Mouse (Mus musculus) ES-Bruce4 (cell line): ENCODE results near the gene Nfkbiz. TPM values are rescaled to one million over a fixed set of nuclear protein-coding genes. Genes with fewer than 3 reads are reported as not detected.
"Not testable (repeated sequence)": the region's sequence is repeated elsewhere in the genome, so short reads cannot be mapped to it uniquely, and the experiment has no call there.

Experiments used
- H3K27ac ChIP-seq: 2 replicates; pipeline ENCODE4 v1.5.1; 2012; ENCODE audit warnings: low read length, inconsistent platforms; ENCODE audit not compliant: insufficient read depth
- H3K27me3 ChIP-seq: 2 replicates; pipeline ENCODE4 v1.6.1; 2012; ENCODE audit warnings: mild to moderate bottlenecking, low read length, inconsistent platforms; ENCODE audit not compliant: control insufficient read depth, poor library complexity, insufficient read depth, severe bottlenecking
- H3K36me3 ChIP-seq: 2 replicates; pipeline ENCODE4 v1.6.1; 2012; ENCODE audit warnings: inconsistent platforms, mild to moderate bottlenecking, low read length, moderate library complexity; ENCODE audit not compliant: control insufficient read depth, poor library complexity, insufficient read depth, severe bottlenecking
- H3K4me1 ChIP-seq: one replicate; pipeline ENCODE4 v1.8.1; 2011; ENCODE audit warnings: low read length; ENCODE audit not compliant: control insufficient read depth, insufficient read depth
- H3K4me3 ChIP-seq: 2 replicates; pipeline ENCODE4 v1.5.1; 2011; ENCODE audit warnings: low read depth, mild to moderate bottlenecking, low read length
- H3K9ac ChIP-seq: 2 replicates; pipeline ENCODE4 v1.6.1; 2012; ENCODE audit warnings: low read depth, mild to moderate bottlenecking, inconsistent platforms; ENCODE audit not compliant: poor library complexity, severe bottlenecking
- H3K9me3 ChIP-seq: replicated peaks from 2 replicates; pipeline ENCODE4 v1.6.1; 2012; ENCODE audit warnings: mild to moderate bottlenecking, low read length, inconsistent platforms; ENCODE audit not compliant: control insufficient read depth, poor library complexity, insufficient read depth, severe bottlenecking
- CTCF ChIP-seq: IDR thresholded peaks from one replicate; pipeline ENCODE4 v1.8.1; 2011; ENCODE audit warnings: low read depth, low read length
- EP300 ChIP-seq: IDR thresholded peaks from 2 replicates; pipeline ENCODE4 v1.6.1; 2011; ENCODE audit warnings: low read depth, low read length; ENCODE audit not compliant: insufficient read depth
- POLR2A ChIP-seq: IDR thresholded peaks from one replicate; pipeline ENCODE4 v1.8.1; 2011; ENCODE audit warnings: low read length; ENCODE audit not compliant: insufficient read depth
- polyA plus RNA-seq: library from polyadenylated mRNA; stranded (reverse); fragments of >200 nt; gene quantifications from 2 replicates; pipeline ENCODE4 v1.2.4, GENCODE M21; 2011; ENCODE audit warnings: low read depth; ENCODE audit not compliant: missing spikeins, insufficient read depth, insufficient read length

The Nfkbiz gene
- polyA plus RNA-seq, 1 experiment, result 6.0 TPM

- H3K9ac ChIP-seq, result no peak overlapping the region
- H3K4me1 ChIP-seq, result no peaks in the 10 kb centered on the region
- H3K27me3 ChIP-seq, result no peaks in the 10 kb centered on the region
- H3K36me3 ChIP-seq, result no peaks in the 10 kb centered on the region
- H3K9me3 ChIP-seq, result no peaks in the 10 kb centered on the region
- H3K4me3 ChIP-seq, result no peak overlapping the region
- TF ChIP-seq EP300 (no peak), POLR2A (no peak)
- H3K27ac ChIP-seq, result no peak overlapping the region
These were observed 22.4 kb upstream of the Nfkbiz start for GRCm38 (mm10) chr16:55861104-55861503.

DNA sequence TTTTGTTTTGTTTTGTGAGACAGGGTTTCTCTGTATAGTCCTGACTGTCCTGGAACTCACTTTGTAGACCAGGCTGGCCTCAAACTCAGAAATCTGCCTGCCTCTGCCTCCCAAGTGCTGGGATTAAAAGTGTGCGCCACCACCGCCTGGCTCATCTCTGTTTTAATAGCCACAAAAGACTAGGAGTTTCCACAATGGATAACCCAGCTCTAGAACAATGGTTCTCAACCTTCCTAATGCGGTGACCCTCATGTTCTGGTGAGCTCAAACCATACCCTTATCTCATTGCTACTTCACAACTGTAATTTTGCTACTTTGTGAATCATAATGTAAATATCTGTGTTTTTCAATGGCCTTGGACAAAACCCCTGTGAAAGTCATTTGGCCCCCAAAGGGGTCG is 20.7 kb upstream of the Nfkbiz start:
- H3K9me3 ChIP-seq, H3K4me3 ChIP-seq, H3K4me1 ChIP-seq, H3K9ac ChIP-seq, H3K27me3 ChIP-seq, H3K36me3 ChIP-seq, H3K27ac ChIP-seq: not testable (repeated sequence)

DNA sequence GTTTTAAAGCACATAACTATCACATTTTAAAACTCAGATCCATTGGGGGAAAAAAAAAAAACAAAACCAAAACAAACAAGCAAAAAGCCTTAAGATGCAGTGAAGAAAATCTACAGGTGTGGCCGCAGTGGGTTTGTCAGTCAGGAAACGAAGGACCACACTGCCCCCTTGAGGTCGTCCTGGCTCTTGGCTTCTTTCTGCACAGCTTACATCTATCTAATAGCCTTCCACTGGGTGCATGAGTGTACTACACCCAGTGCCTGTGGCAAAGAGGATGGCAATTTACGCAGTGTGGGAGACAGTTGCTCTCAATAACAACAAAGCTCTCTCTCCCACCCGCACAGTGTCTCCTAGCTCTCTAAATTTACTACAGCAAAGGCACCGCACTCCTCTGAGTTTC is 19.8 kb upstream of the Nfkbiz start:
- TF ChIP-seq POLR2A, result no peak
- TF ChIP-seq CTCF, result peak; percentile 81
- H3K36me3 ChIP-seq, result no peaks in the 10 kb centered on the region
- H3K9ac ChIP-seq, result no peak overlapping the region
- H3K27ac ChIP-seq, result no peak overlapping the region
- H3K9me3 ChIP-seq, result no peaks in the 10 kb centered on the region
- H3K4me3 ChIP-seq, result no peak overlapping the region
- no peaks in the 10 kb centered on the region for H3K4me1 ChIP-seq
- no peaks in the 10 kb centered on the region for H3K27me3 ChIP-seq

- Histone ChIP-seq H3K27me3 (no peaks in the 10 kb centered on the region), H3K4me1 (no peaks in the 10 kb centered on the region), H3K9ac (no peak overlapping the region), H3K9me3 (no peaks in the 10 kb centered on the region), H3K4me3 (no peak overlapping the region), H3K27ac (no peak overlapping the region), H3K36me3 (no peaks in the 10 kb centered on the region)
- TF ChIP-seq CTCF (peak; percentile 14), EP300 (no peak)
These were observed 14.4 kb upstream of the Nfkbiz start for GRCm38 (mm10) chr16:55852943-55853727.

GRCm38 (mm10) chr16:55852515-55852914 is 13.8 kb upstream of the Nfkbiz start:
- H3K27ac ChIP-seq, result no peak overlapping the region
- H3K36me3 ChIP-seq, result no peaks in the 10 kb centered on the region
- no peak overlapping the region for H3K9ac ChIP-seq
- no peaks in the 10 kb centered on the region for H3K9me3 ChIP-seq
- no peaks in the 10 kb centered on the region for H3K27me3 ChIP-seq
- H3K4me1 ChIP-seq, result no peaks in the 10 kb centered on the region
- TF ChIP-seq POLR2A (no peak), EP300 (no peak), CTCF (no peak)
- H3K4me3 ChIP-seq, result no peak overlapping the region

DNA sequence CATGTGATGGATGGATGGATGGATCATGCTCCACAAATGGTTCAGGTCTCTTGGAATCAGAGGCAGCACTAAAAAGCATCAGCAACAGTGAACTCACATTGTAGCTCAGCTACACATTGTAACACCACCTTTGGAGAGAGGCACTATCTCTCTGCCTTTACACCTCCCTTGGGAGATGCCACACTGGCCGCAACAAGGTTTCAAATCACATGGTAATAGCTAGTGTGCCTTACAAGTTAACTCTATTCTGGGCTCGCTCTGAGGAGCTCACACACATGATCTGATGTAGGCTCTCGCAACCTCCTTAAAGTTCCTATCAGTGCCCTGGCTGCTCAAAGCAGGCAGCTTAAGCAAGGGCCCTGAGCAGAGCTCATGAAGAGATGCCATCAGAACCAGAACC is 11.8 kb upstream of the Nfkbiz start:
- Histone ChIP-seq H3K4me1 (no peaks in the 10 kb centered on the region), H3K36me3 (no peaks in the 10 kb centered on the region), H3K27ac (no peak overlapping the region), H3K4me3 (no peak overlapping the region), H3K27me3 (no peaks in the 10 kb centered on the region), H3K9ac (no peak overlapping the region), H3K9me3 (no peaks in the 10 kb centered on the region)
- TF ChIP-seq EP300 (no peak), CTCF (no peak), POLR2A (no peak)
